Mouse (Mus musculus): ENCODE data around the gene Mctp1.

GRCm38 (mm10) chr13:77029594-77029993 lies 645.3 kb downstream of the Mctp1 start:
- no peak for TF ChIP-seq CTCF (IDR thresholded peaks at IDR 0.05; ENCODE audit: control insufficient read depth, insufficient read depth, low read length)
- TF ChIP-seq POLR2A (IDR thresholded peaks at IDR 0.05; ENCODE audit: borderline replicate concordance, control insufficient read depth, low read depth, low read length), result no peak
